In genomic region chr1:161143216-161143615, GRCm38 (mm10) we compare ENCODE assay signal across 11 mouse cellular contexts. TPM values are rescaled to one million over a fixed set of nuclear protein-coding genes. Genes with fewer than 3 reads are reported as not detected.
DNase-seq lines count a peak whose midpoint lies in the region; ATAC-seq and TF ChIP-seq lines count a peak whose summit lies in the region.
"Had no signal": no experiment of that assay in that cellular context is flagged by ENCODE, and none has a peak within 500 bp of the region (broad histone marks: within the 10 kb centered on the region; RNA-seq: fewer than 3 reads in every experiment).

No protein-coding gene starts in this region.

- TF ChIP-seq CTCF in ES-Bruce4 (IDR thresholded peaks at IDR 0.05; ENCODE audit: low read depth, low read length), result no peak

- peak overlapping the region; percentile 60; the same call in 1 of the 2 replicates for H3K4me3 ChIP-seq in hindbrain, embryonic 10.5 days
- H3K4me3 ChIP-seq in hindbrain, embryonic 11.5 days (ENCODE audit: low read depth, low read length), result no peak overlapping the region; the same call in 1 of the 2 replicates
- no peak overlapping the region for H3K4me3 ChIP-seq in ES-Bruce4 (ENCODE audit: low read depth, low read length)
- H3K4me3 ChIP-seq in forebrain, embryonic 11.5 days (ENCODE audit: low read depth, low read length), result peak overlapping the region; percentile 43; the same call in 1 of the 2 replicates
- H3K4me3 ChIP-seq in limb, embryonic 15.5 days, result peak overlapping the region; percentile 40; the same call in 1 of the 2 replicates

- no peaks in the 10 kb centered on the region for H3K9me3 ChIP-seq in hindbrain, embryonic 10.5 days
- no peaks in the 10 kb centered on the region for H3K9me3 ChIP-seq in hindbrain, embryonic 11.5 days (ENCODE audit: control insufficient read depth, low read length)
- peaks cover 19% of the 10 kb centered on the region for H3K9me3 ChIP-seq in ES-Bruce4 (replicated peaks; ENCODE audit: control insufficient read depth, insufficient read depth, low read length, poor library complexity, severe bottlenecking)
- no peaks in the 10 kb centered on the region for H3K9me3 ChIP-seq in forebrain, embryonic 11.5 days (ENCODE audit: control insufficient read depth, low read length)
- no peaks in the 10 kb centered on the region for H3K9me3 ChIP-seq in limb, embryonic 15.5 days

- H3K27ac ChIP-seq in hindbrain, embryonic 10.5 days, result no peak overlapping the region
- no peak overlapping the region for H3K27ac ChIP-seq in hindbrain, embryonic 11.5 days (ENCODE audit: low read depth, low read length)
- H3K27ac ChIP-seq in ES-Bruce4 (ENCODE audit: insufficient read depth, low read length), result no peak overlapping the region
- H3K27ac ChIP-seq in forebrain, embryonic 11.5 days (ENCODE audit: low read depth, low read length), result no peak overlapping the region
- no peak overlapping the region for H3K27ac ChIP-seq in limb, embryonic 15.5 days
- H3K27ac ChIP-seq: kidney, postnatal 0 days had no signal

- peaks cover 7% of the 10 kb centered on the region for H3K4me1 ChIP-seq in hindbrain, embryonic 10.5 days (replicated peaks)
- H3K4me1 ChIP-seq in hindbrain, embryonic 11.5 days (replicated peaks; ENCODE audit: control insufficient read depth, insufficient read depth, low read length), result no peaks in the 10 kb centered on the region
- H3K4me1 ChIP-seq in ES-Bruce4 (ENCODE audit: control insufficient read depth, insufficient read depth, low read length), result no peaks in the 10 kb centered on the region
- H3K4me1 ChIP-seq in forebrain, embryonic 11.5 days (replicated peaks; ENCODE audit: control insufficient read depth, insufficient read depth, low read length), result peaks cover 3% of the 10 kb centered on the region; the same call in 1 of the 2 replicates
- peaks cover 5% of the 10 kb centered on the region for H3K4me1 ChIP-seq in limb, embryonic 15.5 days

- H3K27me3 ChIP-seq in hindbrain, embryonic 10.5 days (ENCODE audit: insufficient read depth, poor library complexity, severe bottlenecking), result no peaks in the 10 kb centered on the region; the same call in 1 of the 2 replicates
- no peaks in the 10 kb centered on the region for H3K27me3 ChIP-seq in hindbrain, embryonic 11.5 days (ENCODE audit: control insufficient read depth, insufficient read depth, low read length)
- no peaks in the 10 kb centered on the region for H3K27me3 ChIP-seq in ES-Bruce4 (ENCODE audit: control insufficient read depth, insufficient read depth, low read length, poor library complexity, severe bottlenecking)
- no peaks in the 10 kb centered on the region for H3K27me3 ChIP-seq in forebrain, embryonic 11.5 days (ENCODE audit: control insufficient read depth, insufficient read depth, low read length)
- H3K27me3 ChIP-seq in limb, embryonic 15.5 days, result no peaks in the 10 kb centered on the region
- H3K27me3 ChIP-seq: CH12.LX had no signal

- WGBS in hindbrain, embryonic 10.5 days, result 89% methylated on average over 7 of the region's 7 CpGs
- 90% methylated on average over 7 of the region's 7 CpGs for WGBS in hindbrain, embryonic 11.5 days
- WGBS in forebrain, embryonic 11.5 days, result 91% methylated on average over 7 of the region's 7 CpGs
- 86% methylated on average over 7 of the region's 7 CpGs for WGBS in limb, embryonic 15.5 days

- H3K36me3 ChIP-seq in hindbrain, embryonic 10.5 days, result no peaks in the 10 kb centered on the region
- no peaks in the 10 kb centered on the region for H3K36me3 ChIP-seq in hindbrain, embryonic 11.5 days (ENCODE audit: control insufficient read depth, insufficient read depth, low read length)
- H3K36me3 ChIP-seq in ES-Bruce4 (ENCODE audit: control insufficient read depth, insufficient read depth, low read length, poor library complexity, severe bottlenecking), result no peaks in the 10 kb centered on the region
- no peaks in the 10 kb centered on the region for H3K36me3 ChIP-seq in forebrain, embryonic 11.5 days (ENCODE audit: control insufficient read depth, insufficient read depth, low read length)
- no peaks in the 10 kb centered on the region for H3K36me3 ChIP-seq in limb, embryonic 15.5 days

- no peak for ATAC-seq in hindbrain, embryonic 11.5 days (ENCODE audit: low FRiP score)
- no peak for ATAC-seq in forebrain, embryonic 11.5 days (replicated peaks; ENCODE audit: low FRiP score)
- no peak for ATAC-seq in limb, embryonic 15.5 days (ENCODE audit: insufficient number of reproducible peaks, low FRiP score, low TSS enrichment, low read depth)
- no peak for ATAC-seq in cerebellum, adult (ENCODE audit: insufficient number of reproducible peaks, low FRiP score, low TSS enrichment)

- no peak overlapping the region; the same call in 1 of the 2 replicates for H3K4me2 ChIP-seq in hindbrain, embryonic 11.5 days (replicated peaks; ENCODE audit: low read depth, low read length)
- H3K4me2 ChIP-seq in forebrain, embryonic 11.5 days (ENCODE audit: low read depth, low read length, severe bottlenecking), result peak overlapping the region; percentile 75
- H3K4me2 ChIP-seq in limb, embryonic 15.5 days, result no peak overlapping the region

- no peak for TF ChIP-seq EP300 in ES-Bruce4 (IDR thresholded peaks at IDR 0.05; ENCODE audit: insufficient read depth, low read depth, low read length)

- no peak for DNase-seq in hindbrain, embryonic 10.5 days (ENCODE audit: low spot score)
- no peak for DNase-seq in hindbrain, embryonic 11.5 days (ENCODE audit: low spot score)
- no peak for DNase-seq in forebrain, embryonic 11.5 days (ENCODE audit: low spot score)
- no peak for DNase-seq in adrenal gland, adult 18-20 months (ENCODE audit: low spot score in 2 of 2)
- DNase-seq in cerebellum, adult 11 months, result no peak
- DNase-seq: gastrocnemius, postnatal 10 days had no signal

- no peak overlapping the region for H3K9ac ChIP-seq in hindbrain, embryonic 11.5 days (ENCODE audit: low read depth, low read length)
- H3K9ac ChIP-seq in ES-Bruce4 (ENCODE audit: low read depth, poor library complexity, severe bottlenecking), result peak overlapping the region; percentile 59; the same call in 1 of the 2 replicates
- H3K9ac ChIP-seq in forebrain, embryonic 11.5 days (ENCODE audit: low read length), result no peak overlapping the region
- no peak overlapping the region for H3K9ac ChIP-seq in limb, embryonic 15.5 days

- no peak for TF ChIP-seq POLR2A in ES-Bruce4 (IDR thresholded peaks at IDR 0.05; ENCODE audit: insufficient read depth, low read length)

RNA-seq across cellular contexts. Expression of gene Ankrd45, which starts 0.7 kb away (rescaled TPM):
- polyA plus RNA-seq in hindbrain, embryonic 10.5 days (2016; fragmentation: Nextera tagmentation; extraction: Ambion mirVana), result 4.1 and 4.9 TPM in 2 replicates
- polyA plus RNA-seq in hindbrain, embryonic 11.5 days (2014; fragmentation: Nextera tagmentation; extraction: Ambion mirVana), result 4.6 and 5.9 TPM in 2 replicates
- polyA plus RNA-seq in ES-Bruce4 (2011; ENCODE audit: insufficient read depth, insufficient read length, low read depth, missing spikeins), result 3.1 and 3.3 TPM in 2 replicates
- polyA plus RNA-seq in forebrain, embryonic 11.5 days (2014; fragmentation: Nextera tagmentation; extraction: Ambion mirVana), result 8.0 and 8.5 TPM in 2 replicates
- polyA plus RNA-seq in limb, embryonic 15.5 days (2015; fragmentation: Nextera tagmentation; extraction: Ambion mirVana), result 0.70 and 1.7 TPM in 2 replicates
- total RNA-seq in adrenal gland, adult 18-20 months (2021), result 1 to 10 TPM; 4.7 to 9.2 TPM
- total RNA-seq: CH12.LX had no signal

RNA-seq across cellular contexts. Expression of gene Klhl20, which starts 11.9 kb away (rescaled TPM):
- 15.5 and 15.6 TPM in 2 replicates for polyA plus RNA-seq in hindbrain, embryonic 10.5 days (2016; fragmentation: Nextera tagmentation; extraction: Ambion mirVana)
- 22.5 and 24.2 TPM in 2 replicates for polyA plus RNA-seq in hindbrain, embryonic 11.5 days (2014; fragmentation: Nextera tagmentation; extraction: Ambion mirVana)
- polyA plus RNA-seq in ES-Bruce4 (2011; ENCODE audit: insufficient read depth, insufficient read length, low read depth, missing spikeins), result 16.3 and 17.1 TPM in 2 replicates
- polyA plus RNA-seq in forebrain, embryonic 11.5 days (2014; fragmentation: Nextera tagmentation; extraction: Ambion mirVana), result 18.6 and 20.1 TPM in 2 replicates
- 17.3 and 17.9 TPM in 2 replicates for polyA plus RNA-seq in limb, embryonic 15.5 days (2015; fragmentation: Nextera tagmentation; extraction: Ambion mirVana)
- total RNA-seq in adrenal gland, adult 18-20 months (2021), result 10 to 100 TPM; 11.7 to 13.6 TPM

RNA-seq across cellular contexts. Expression of gene Tex50, which starts 15.9 kb away (rescaled TPM):
- polyA plus RNA-seq in hindbrain, embryonic 10.5 days (2016; fragmentation: Nextera tagmentation; extraction: Ambion mirVana), result 0.13 and 0.45 TPM in 2 replicates
- not detected in 2 replicates for polyA plus RNA-seq in hindbrain, embryonic 11.5 days (2014; fragmentation: Nextera tagmentation; extraction: Ambion mirVana)
- 0.64 TPM in 1 of 2 replicates, not detected in the other for polyA plus RNA-seq in ES-Bruce4 (2011; ENCODE audit: insufficient read depth, insufficient read length, low read depth, missing spikeins)
- 0.23 and 0.36 TPM in 2 replicates for polyA plus RNA-seq in forebrain, embryonic 11.5 days (2014; fragmentation: Nextera tagmentation; extraction: Ambion mirVana)
- not detected in 2 replicates for polyA plus RNA-seq in limb, embryonic 15.5 days (2015; fragmentation: Nextera tagmentation; extraction: Ambion mirVana)
- not detected for total RNA-seq in adrenal gland, adult 18-20 months (2021)
- total RNA-seq: CH12.LX; gastrocnemius, postnatal 10 days had no signal

Comparison
In these comparisons a context has a peak if more than half of its experiments do, and no peak if none do; other contexts are left out.
1. H3K4me3 ChIP-seq: peak in hindbrain, embryonic 10.5 days (single experiment), forebrain, embryonic 11.5 days (single experiment) and limb, embryonic 15.5 days (single experiment); none in hindbrain, embryonic 11.5 days (single experiment) and ES-Bruce4 (single experiment).